Mouse (Mus musculus) CH12F3 (cell line): ENCODE measurements around the gene Ccnl2.

Source experiments
- in situ Hi-C: fragments of 300-500 bp; cut with MboI; formaldehyde crosslinking; loops from 2 replicates; pipeline ENCODE4 v1.14.3; 2020; ENCODE audit warnings: low sequenced_read_pairs

The Ccnl2 gene

DNA sequence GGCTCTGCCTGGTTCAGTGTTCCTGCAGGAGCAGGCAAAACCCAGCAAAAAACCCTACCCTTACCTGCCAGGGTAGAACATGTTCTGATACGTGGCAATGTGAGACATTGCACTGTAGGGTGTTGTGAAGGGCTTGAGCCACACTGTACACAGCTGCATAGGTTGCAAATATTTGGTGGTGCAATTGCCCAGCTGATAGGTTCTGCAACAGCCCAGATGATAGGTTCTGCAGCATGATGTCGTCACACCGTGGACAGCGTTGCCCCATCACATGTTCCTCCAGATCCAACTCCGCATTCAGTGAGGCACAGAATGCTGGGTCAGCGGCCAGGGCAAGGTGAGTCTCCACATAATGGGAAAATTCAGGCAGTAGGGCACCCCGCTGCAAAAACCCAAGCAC, 49.5 kb downstream of the Ccnl2 start:
- in situ Hi-C loops, result no loop called here

DNA sequence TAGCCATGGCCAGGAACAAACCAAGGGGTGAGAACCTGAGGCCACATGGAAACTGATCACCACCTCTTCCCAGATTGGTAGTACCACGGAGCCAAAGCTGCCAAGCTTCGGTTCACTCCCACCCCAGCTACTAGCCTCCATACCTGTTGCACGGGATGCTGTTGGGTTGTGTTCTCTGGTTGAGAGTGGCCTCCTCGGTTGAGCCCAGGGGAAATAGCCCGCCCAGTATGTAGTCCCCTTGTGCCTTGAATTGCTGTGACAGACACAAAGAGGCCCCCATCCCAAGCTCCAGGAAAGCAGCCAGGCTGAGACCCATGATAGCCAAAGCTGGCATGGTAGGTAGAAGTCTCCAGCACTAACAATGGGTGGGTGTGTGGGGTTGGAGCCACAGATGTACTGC, 50.7 kb downstream of the Ccnl2 start, which contains the start of gene Tas1r3:
Gene Tas1r3 (minus strand): TSS at position 362 of the 400 bp plus-strand sequence.
- in situ Hi-C loops, result no loop called here

DNA sequence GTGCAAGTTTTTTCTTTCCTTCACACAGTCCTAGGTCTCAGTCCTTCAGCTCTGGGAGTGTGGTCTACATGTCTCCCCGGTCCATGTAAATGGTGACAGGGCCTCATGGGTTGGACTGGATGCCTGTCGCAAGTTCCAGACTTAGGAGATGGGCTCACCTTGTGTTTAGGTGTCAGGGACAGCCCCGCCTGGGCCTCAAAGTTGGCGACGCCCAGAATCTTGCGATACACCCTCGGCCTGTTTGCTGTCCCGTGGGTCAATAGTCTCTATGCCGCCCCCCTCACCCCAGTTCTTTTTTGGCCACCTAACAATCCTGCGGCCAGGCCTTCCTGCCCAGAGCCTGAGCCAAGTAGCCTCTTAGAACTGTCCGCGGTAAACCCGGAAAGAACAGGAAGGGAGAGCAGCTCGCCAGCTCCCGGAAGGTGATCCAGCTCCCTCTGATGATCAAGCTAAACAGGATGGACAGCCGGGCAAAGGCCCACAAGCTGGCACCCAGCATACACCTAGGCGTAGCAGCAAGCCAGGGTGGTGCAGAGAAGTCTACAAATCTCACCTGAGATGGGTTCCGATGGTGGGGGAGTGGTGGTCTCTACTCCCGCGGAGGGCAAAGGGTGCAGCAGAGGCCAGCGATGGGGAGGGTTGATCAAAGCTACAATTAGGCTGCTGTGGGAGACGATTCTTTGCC, 56.5 kb downstream of the Ccnl2 start:
- in situ Hi-C loops, result no loop called here

DNA sequence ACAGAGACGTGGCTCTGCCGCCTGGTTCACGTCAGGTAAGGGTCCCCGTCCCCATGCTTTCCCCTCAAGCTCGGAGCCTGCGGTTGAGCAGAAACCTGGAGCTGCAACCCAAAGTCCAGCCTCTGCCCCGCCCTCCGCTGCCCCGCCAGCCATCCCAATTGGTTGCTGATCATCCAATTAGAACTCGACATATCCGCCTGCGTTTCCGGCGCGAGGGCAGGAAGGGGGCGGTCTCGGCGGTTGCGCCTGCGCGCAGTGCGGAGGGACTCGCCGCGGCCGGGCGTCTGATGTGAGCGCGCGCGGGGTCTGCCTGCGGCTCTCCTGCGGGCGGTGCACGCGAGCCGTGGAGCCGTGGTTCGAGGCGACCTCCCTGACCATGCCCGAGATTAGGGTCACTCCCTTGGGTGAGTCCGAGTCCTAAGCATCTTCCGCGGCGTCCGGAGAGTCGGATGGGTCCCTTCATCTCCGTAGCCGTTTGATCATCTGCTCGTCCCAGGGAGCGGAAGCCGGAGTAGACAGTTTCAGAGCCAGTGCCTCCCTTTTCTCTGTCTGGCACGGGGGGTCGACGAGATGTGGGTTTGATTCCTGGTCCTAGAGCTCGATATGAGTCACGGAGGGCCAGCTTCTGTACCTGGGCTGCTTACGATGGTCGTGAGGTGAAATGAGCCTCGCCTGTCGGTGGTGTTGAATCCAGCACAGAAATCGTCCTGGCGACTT, 57.2 kb downstream of the Ccnl2 start, which contains the start of the genes Cptp and Ints11:
Gene Cptp (minus strand): TSS at position 124 of the 717 bp plus-strand sequence.
Gene Ints11 (plus strand): TSS at position 230 of the 717 bp plus-strand sequence.
- in situ Hi-C loops, result no loop called here

DNA sequence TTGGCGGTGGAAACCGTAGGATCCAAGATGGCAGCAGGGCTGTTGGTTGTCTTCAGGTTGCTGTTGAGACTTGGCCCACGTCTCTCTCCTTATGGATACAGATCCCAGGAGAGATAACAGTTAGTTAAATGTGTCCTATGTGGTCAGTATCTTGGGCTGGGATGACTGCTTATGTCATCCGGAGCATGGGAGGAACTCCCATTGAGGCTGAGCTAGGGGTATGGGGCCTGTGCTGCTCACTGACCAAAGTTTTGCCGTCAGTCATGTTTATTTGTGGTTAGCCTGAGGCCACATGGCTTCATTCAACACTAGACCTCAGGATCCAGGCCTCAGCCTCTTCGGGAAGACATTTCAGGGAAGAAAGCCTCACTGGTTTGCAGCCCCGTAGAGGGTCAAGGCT, 59.1 kb downstream of the Ccnl2 start:
- in situ Hi-C loops, result no loop called here
